Mouse (Mus musculus) hindbrain, postnatal 0 days (tissue): Measurements from ENCODE around the gene Rnase11. TPM values are rescaled to one million over a fixed set of nuclear protein-coding genes. Genes with fewer than 3 reads are reported as not detected.

Source experiments
- ATAC-seq: fragments of 200-750 bp; cut with Nextera tagmentation; 2 replicates; pipeline ENCODE4 v1.8.0; 2017; ENCODE audit warnings: mild to moderate bottlenecking, moderate TSS enrichment, moderate library complexity
- DNase-seq: peaks from one replicate; pipeline ENCODE4 v3.0.0-alpha.2; 2015; ENCODE audit warnings: low spot score
- H3K27ac ChIP-seq: fragments of 300-500 bp; sonication (generic); 2 replicates; pipeline ENCODE4 v1.5.1; 2014; ENCODE audit warnings: mild to moderate bottlenecking
- H3K27me3 ChIP-seq: fragments of 300-500 bp; sonication (generic); 2 replicates; pipeline ENCODE4 v1.6.1; 2014; ENCODE audit warnings: low read length, mixed read lengths; ENCODE audit not compliant: insufficient read depth
- H3K36me3 ChIP-seq: fragments of 300-500 bp; sonication (generic); 2 replicates; pipeline ENCODE4 v1.6.1; 2014; ENCODE audit warnings: low read length, mixed read lengths; ENCODE audit not compliant: insufficient read depth
- H3K4me1 ChIP-seq: fragments of 300-500 bp; sonication (generic); 2 replicates; pipeline ENCODE4 v1.6.1; 2014; ENCODE audit warnings: antibody characterized with exemption, low read length, mixed read lengths; ENCODE audit not compliant: insufficient read depth
- H3K4me2 ChIP-seq: fragments of 300-500 bp; sonication (generic); 2 replicates; pipeline ENCODE4 v1.6.1; 2014; ENCODE audit warnings: low read depth, mild to moderate bottlenecking, low read length, moderate library complexity, mixed read lengths
- H3K4me3 ChIP-seq: fragments of 300-500 bp; sonication (generic); 2 replicates; pipeline ENCODE4 v1.5.1; 2014; ENCODE audit warnings: low read length
- H3K9ac ChIP-seq: fragments of 300-500 bp; sonication (generic); replicated peaks from 2 replicates; pipeline ENCODE4 v1.6.1; 2014; ENCODE audit warnings: mild to moderate bottlenecking, low read length, moderate library complexity, mixed read lengths
- H3K9me3 ChIP-seq: fragments of 300-500 bp; sonication (generic); 2 replicates; pipeline ENCODE4 v1.6.1; 2016; ENCODE audit warnings: low read length, mixed read lengths
- CTCF ChIP-seq: IDR thresholded peaks from 2 replicates; pipeline ENCODE4 v1.5.1; 2016; ENCODE audit warnings: antibody characterized with exemption, control low read depth, low read depth
- WGBS: fragments of 180-500 bp; shearing (Covaris S2); extraction: QIAGEN DNeasy Blood & Tissue Kit; methylation state at CpG from one replicate; pipeline ENCODE4 v1.1.7; 2014; 5-methylcytosine and 5-hydroxymethylcytosine counted together
- polyA plus RNA-seq: library from polyadenylated mRNA; unstranded; fragments of >200 nt; fragmentation: Nextera tagmentation; extraction: Ambion mirVana; gene quantifications from 2 replicates; pipeline ENCODE4 v1.2.1, GENCODE M21; 2015
- total RNA-seq: library from RNA; depleted of rRNA; stranded (reverse); fragments of >200 nt; gene quantifications from 2 replicates; pipeline ENCODE4 v1.2.3, GENCODE M21; 2014

Gene Rnase11
- total and polyA plus RNA-seq, 2 experiments from 2014 or later, result not detected

DNA sequence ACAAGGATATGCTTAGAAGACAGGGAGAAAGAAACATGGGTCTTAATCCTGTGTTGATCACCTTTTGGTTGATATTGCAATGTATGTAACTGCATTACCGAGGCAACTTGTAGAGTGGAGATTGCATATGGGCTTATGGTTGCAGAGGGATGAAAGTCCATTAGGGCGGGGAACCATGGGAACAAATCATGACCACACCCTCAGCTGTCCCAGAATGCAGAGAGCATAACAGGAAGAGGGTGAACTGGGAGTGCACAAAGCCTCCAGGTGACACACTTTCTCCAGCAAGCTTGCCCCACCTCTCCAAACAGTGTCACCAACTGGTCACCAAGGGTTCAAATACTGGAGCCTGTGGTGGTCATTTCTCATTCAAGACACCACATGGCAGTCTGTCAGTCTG lies 31.1 kb upstream of the Rnase11 start:
- WGBS, result 93% methylated on average over 2 of the region's 2 CpGs
- H3K4me2 ChIP-seq, result no peak overlapping the region
- H3K9ac ChIP-seq, result no peak overlapping the region
- no peaks in the 10 kb centered on the region for H3K4me1 ChIP-seq
- no peak overlapping the region for H3K4me3 ChIP-seq
- no peaks in the 10 kb centered on the region for H3K9me3 ChIP-seq
- H3K27ac ChIP-seq, result no peak overlapping the region
- ATAC-seq (no peak), DNase-seq (no peak)
- TF ChIP-seq CTCF, result no peak
- H3K27me3 ChIP-seq, result no peaks in the 10 kb centered on the region
- H3K36me3 ChIP-seq, result no peaks in the 10 kb centered on the region

DNA sequence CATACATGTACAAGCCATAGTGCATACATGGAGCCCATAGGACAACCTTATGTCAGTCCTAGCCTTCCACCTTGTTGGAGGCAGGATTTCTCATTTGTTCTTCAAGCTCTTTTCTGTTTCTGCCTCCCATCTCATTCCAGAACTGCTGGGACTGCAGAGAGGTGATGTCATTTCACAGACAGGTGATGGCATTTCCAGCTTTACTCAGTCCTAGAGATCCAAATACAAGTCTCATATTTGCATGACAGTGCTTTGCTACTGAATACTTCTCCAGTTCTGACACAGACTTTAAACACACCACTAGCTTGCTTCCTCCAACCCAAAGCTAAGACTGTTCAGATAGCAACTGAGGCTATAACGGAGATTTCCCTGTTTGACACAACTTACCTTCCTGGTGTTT lies 29.2 kb upstream of the Rnase11 start:
- 92% methylated on average over 1 of the region's 1 CpGs for WGBS
- no peaks in the 10 kb centered on the region for H3K9me3 ChIP-seq
- no peak overlapping the region for H3K27ac ChIP-seq
- DNase-seq (no peak), ATAC-seq (no peak)
- H3K27me3 ChIP-seq, result no peaks in the 10 kb centered on the region
- no peaks in the 10 kb centered on the region for H3K36me3 ChIP-seq
- H3K9ac ChIP-seq, result no peak overlapping the region
- TF ChIP-seq CTCF, result no peak
- no peak overlapping the region for H3K4me3 ChIP-seq
- H3K4me1 ChIP-seq, result no peaks in the 10 kb centered on the region
- H3K4me2 ChIP-seq, result no peak overlapping the region

DNA sequence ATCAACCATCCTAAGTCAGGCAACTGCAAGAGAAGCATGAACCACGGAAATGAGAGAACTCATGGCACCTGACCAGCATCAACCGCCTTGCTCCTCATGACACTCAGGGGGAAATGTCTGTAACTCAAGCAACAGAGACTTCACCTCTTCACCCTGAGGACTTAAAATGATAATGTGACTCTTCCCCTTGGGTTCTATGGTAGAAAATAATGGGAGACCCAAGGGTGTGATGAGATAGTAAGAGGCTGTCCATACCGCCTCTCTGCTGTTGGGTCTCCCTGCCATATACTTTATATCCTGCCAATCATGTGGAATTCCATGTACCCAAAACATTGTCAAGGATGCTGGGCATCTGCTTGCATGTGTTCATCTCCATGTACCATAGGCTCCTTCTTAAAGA lies 24.4 kb upstream of the Rnase11 start, which contains the start of gene Olfr750:
Gene Olfr750, minus strand, starts transcription at position 101 of the 400 bp plus-strand sequence.
- ATAC-seq (no peak), DNase-seq (no peak)
- H3K27ac ChIP-seq, result no peak within 1 kb of the TSS
- H3K4me3 ChIP-seq, result no peak within 1 kb of the TSS
- H3K36me3 ChIP-seq, result no peaks in the 10 kb centered on the region
- H3K9ac ChIP-seq, result no peak within 1 kb of the TSS
- no peak for TF ChIP-seq CTCF
- H3K4me1 ChIP-seq, result no peaks in the 10 kb centered on the region
- 91% methylated on average over 3 of the region's 3 CpGs for WGBS
- no peak within 1 kb of the TSS for H3K4me2 ChIP-seq
- no peaks in the 10 kb centered on the region for H3K27me3 ChIP-seq
- H3K9me3 ChIP-seq, result no peaks in the 10 kb centered on the region

DNA sequence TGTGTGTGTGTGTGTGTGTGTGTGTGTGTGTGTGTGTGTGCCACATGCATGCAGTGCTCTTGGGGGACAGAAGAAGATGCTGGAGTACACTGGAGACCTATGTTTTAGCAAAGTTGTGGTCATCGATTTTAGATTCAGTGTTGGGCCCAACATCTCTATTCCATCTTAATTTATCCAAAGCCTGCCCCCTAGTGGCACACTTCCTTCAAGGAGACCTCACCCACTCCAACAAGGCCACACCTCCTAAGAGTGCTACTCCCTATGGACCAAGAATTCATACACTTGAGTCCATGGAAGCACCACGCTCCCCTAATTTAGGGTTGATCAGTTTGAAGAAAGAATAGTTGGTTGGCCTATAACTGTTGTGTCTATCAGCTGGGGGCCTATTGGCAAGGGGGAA lies 19.7 kb upstream of the Rnase11 start:
- ATAC-seq, result no peak

DNA sequence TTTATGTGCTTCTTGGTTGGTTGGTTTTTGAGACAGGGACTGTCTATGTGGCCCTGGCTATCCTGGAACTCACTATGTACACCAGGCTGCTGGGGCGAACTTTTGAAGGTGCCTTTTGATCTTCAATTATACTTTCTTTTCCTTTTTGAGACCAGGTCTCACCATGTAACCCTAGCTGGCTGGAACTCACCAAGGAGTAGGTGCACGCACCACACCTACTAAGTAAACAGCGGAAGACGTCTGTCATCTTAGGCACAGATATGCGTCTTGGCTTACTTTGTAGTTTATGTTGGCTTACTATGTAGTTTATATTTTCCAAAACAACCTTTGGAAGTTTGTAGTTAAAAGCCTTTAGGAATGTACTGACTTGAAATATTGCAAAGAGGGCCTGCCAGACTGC lies 19.0 kb upstream of the Rnase11 start:
- TF ChIP-seq CTCF, result no peak
- no peaks in the 10 kb centered on the region for H3K9me3 ChIP-seq
- H3K4me3 ChIP-seq, result no peak overlapping the region
- H3K36me3 ChIP-seq, result no peaks in the 10 kb centered on the region
- no peaks in the 10 kb centered on the region; the same call in 1 of the 2 replicates for H3K4me1 ChIP-seq
- no peak overlapping the region for H3K9ac ChIP-seq
- no peak overlapping the region for H3K27ac ChIP-seq
- ATAC-seq, result no peak
- WGBS, result 94% methylated on average over 5 of the region's 5 CpGs
- H3K4me2 ChIP-seq, result no peak overlapping the region
- DNase-seq, result no peak
- no peaks in the 10 kb centered on the region for H3K27me3 ChIP-seq

More for the DNA sequence above, 19.7 kb upstream of the Rnase11 start:
- no peaks in the 10 kb centered on the region for H3K27me3 ChIP-seq
- no peaks in the 10 kb centered on the region for H3K36me3 ChIP-seq
- no peaks in the 10 kb centered on the region; the same call in 1 of the 2 replicates for H3K4me1 ChIP-seq
- H3K4me3 ChIP-seq, result no peak overlapping the region
- no peak overlapping the region for H3K9ac ChIP-seq
- H3K4me2 ChIP-seq, result no peak overlapping the region
- peak; percentile 46 for DNase-seq
- no peaks in the 10 kb centered on the region for H3K9me3 ChIP-seq
- no peak overlapping the region for H3K27ac ChIP-seq
- TF ChIP-seq CTCF, result peak; percentile 43
- WGBS, result 91% methylated on average over 2 of the region's 2 CpGs

DNA sequence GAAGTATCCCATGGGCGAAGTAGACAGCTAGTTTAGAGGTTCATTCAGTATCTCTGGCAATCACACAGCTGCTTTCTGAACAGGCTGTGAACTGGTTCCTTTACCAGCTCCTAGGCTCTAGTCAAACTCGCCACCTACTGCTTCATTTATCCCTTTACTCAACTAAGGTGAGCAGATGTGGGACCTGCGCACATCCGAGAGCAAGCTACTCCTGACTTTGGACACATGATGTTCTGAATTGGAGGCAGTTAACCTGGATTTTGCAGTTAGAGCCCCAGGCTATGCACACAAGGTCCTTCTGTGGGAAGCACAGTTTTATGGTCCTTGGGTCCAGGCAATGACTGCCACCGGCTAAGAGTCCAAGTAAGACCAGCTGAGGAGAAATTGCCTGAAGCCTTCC lies 10.8 kb upstream of the Rnase11 start:
- H3K9ac ChIP-seq, result no peak overlapping the region
- WGBS, result 93% methylated on average over 5 of the region's 5 CpGs
- no peak overlapping the region for H3K4me3 ChIP-seq
- no peaks in the 10 kb centered on the region for H3K4me1 ChIP-seq
- no peak overlapping the region for H3K27ac ChIP-seq
- no peak for TF ChIP-seq CTCF
- H3K36me3 ChIP-seq, result no peaks in the 10 kb centered on the region
- no peaks in the 10 kb centered on the region for H3K9me3 ChIP-seq
- no peak for DNase-seq
- no peak for ATAC-seq
- H3K27me3 ChIP-seq, result no peaks in the 10 kb centered on the region
- no peak overlapping the region for H3K4me2 ChIP-seq

DNA sequence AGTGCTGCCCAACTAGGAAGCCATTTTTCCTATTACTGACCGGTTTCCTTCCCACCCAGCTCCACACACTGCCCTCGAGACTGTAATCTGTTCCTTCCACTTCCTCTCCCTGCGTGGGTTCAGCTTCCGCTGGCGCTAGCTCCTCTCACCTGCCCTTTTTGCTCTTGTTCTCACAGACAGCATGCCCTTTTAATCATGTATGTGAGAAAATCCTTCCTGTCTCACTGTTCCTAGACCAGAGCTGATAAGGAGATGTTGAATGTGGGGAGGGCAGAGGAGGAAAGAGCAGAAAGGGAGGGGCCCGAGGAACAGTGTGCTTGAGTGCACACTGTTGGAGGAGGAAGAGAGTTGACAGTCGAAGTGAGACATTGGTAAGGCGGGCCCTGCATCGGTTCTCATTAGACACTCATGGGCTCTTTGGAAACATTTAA lies 7.5 kb upstream of the Rnase11 start, which contains the start of gene Rnase12:
Gene Rnase12, minus strand, starts transcription at position 261 of the 431 bp plus-strand sequence.
- WGBS, result 69% methylated on average over 9 of the region's 9 CpGs
- no peak for TF ChIP-seq CTCF
- ATAC-seq, result no peak

More for the DNA sequence above, 7.5 kb upstream of the Rnase11 start, which contains the start of gene Rnase12:
- no peaks in the 10 kb centered on the region for H3K9me3 ChIP-seq
- H3K27ac ChIP-seq, result no peak within 1 kb of the TSS
- no peaks in the 10 kb centered on the region for H3K27me3 ChIP-seq
- H3K36me3 ChIP-seq, result no peaks in the 10 kb centered on the region
- H3K4me3 ChIP-seq, result no peak within 1 kb of the TSS
- no peak within 1 kb of the TSS for H3K4me2 ChIP-seq
- no peak within 1 kb of the TSS for H3K9ac ChIP-seq
- DNase-seq, result no peak
- H3K4me1 ChIP-seq, result no peaks in the 10 kb centered on the region
